Mouse (Mus musculus) kidney, postnatal 14 days (tissue): Measurements from ENCODE around the gene Oxt.

Experiments used
- DNase-seq: peaks from one replicate; pipeline ENCODE4 v3.0.0; 2022; ENCODE audit warnings: mixed read lengths

The Oxt gene

DNA sequence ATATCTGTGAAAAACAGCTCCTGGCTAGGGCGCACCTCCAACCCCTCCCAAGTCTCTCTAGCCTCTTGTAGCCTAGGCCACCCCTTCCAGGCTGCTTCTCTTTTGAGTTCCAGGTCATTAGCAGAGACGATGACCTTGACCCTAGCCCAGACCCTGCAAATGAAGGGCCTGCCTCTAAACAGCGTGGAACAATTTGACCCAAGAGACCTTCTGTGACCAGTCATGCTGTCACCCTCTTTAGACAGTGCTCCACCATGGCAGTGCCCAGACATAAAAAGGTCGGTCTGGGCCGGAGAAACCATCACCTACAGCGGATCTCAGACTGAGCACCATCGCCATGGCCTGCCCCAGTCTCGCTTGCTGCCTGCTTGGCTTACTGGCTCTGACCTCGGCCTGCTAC lies at the start of gene Oxt:
TSS of gene Oxt (plus strand) at position 301 of the 400 bp plus-strand sequence.
- DNase-seq: no peak

GRCm38 (mm10) chr2:130528457-130528856 lies 47.5 kb upstream of the Oxt start:
- DNase-seq: no peak

- DNase-seq: no peak
Observed at GRCm38 (mm10) chr2:130529290-130529689, 46.7 kb upstream of the Oxt start.

DNA sequence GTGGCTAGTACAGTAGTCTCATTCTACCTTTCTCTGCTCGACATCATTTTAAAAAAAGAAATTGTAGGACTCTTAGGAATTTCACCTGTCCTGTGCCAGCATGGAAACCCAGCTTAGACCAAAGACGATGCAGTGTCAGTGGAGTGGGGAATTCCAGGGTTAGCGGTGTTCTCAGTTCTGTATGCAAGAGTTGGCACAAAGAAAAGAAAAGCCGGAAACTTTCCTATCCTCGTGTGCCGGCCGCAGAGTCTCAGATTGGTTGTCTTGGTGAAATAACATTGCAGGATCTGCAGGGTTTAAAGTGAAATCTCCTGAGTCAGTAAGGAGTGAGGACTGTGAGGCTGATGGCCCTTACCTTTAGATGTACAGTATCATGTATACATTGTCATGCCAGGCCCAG lies 46.0 kb upstream of the Oxt start:
- no peak for DNase-seq

DNA sequence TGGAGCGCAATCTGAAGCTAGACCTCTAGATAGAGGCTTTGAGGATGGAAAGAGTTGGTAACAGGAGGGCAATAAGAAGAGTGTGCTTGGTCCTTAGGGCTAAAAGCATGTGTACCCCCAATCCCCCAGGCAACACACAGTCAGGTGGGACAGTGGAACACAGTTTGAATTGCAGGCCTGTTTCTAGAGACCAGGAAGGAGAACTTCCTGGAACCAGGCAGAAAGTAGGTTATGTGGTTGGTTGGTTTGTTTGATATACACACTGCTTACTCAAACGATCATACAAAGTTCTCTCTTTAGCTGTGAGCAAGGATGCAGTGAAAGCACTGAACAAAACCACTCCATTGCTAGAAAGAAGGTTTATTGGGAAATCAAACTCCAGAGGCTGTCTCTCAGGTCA lies 43.8 kb upstream of the Oxt start:
- DNase-seq: no peak

- DNase-seq: no peak
Observed at GRCm38 (mm10) chr2:130535017-130535416, 41.0 kb upstream of the Oxt start.

GRCm38 (mm10) chr2:130536890-130537289 lies 39.1 kb upstream of the Oxt start:
- no peak for DNase-seq

GRCm38 (mm10) chr2:130538876-130539546 lies 37.0 kb upstream of the Oxt start:
- no peak for DNase-seq

- no peak for DNase-seq
Observed at GRCm38 (mm10) chr2:130540266-130540665, 35.7 kb upstream of the Oxt start.

DNA sequence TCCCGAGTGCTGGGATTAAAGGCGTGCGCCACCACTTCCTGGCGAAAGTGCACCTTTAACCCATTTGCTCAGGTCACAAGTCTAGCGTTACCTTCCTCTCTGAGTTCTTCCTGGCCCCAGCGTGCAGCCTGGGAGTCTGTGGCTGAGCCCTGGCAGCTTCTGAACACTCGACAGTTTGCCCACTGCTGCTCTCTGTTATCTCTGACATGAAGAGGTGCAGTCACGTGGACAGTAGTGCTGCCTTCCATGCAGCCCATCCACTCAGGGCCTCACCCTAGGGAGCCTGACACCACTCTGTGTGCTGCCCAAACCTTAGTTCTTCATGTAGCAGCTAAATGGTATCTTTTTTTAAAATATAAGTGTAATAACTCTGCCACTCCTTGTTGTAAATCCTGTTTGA lies 29.0 kb upstream of the Oxt start:
- no peak for DNase-seq

DNA sequence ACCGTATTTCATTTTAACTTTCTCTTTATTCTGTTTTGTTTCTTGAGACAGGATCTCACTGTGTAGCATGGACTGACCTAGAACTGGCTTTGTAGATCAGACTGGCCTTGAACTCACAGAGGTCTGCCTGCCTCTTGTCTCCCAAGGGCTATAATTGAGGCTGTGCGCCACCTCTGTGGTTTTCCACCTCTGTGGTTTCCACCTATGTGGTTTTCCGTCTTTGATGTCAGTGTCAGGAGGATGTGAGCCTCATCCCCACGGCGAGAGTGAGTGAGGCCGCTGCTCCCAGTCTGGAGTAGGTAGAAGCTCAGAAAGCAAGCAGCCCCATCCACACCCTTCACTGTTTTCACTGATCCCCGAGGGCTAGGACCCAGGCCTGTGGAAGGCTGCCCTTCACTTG lies 21.1 kb upstream of the Oxt start:
- DNase-seq: no peak

- DNase-seq: no peak
Observed at GRCm38 (mm10) chr2:130556292-130556691, 19.7 kb upstream of the Oxt start.

DNA sequence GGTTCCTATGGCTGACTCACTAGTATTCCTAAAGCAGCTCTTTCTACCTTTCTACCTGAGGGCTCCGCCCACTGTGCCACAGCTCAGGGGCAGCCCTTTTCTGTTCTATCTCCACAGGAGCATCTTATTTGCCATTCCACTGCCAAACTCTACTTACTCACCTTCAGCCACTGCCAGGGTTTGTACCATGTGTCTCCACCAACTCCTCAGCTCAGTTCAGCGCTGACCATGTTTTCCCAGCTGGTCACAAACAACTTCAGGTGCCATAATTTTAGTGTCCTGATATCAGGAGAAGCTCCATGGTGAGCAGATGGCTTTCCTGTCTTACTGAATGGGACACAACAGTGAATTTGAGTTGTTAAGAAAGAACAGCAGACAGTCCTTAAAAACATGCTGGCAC lies 18.5 kb upstream of the Oxt start:
- DNase-seq: no peak

GRCm38 (mm10) chr2:130558015-130558414 lies 18.0 kb upstream of the Oxt start:
- no peak for DNase-seq

DNA sequence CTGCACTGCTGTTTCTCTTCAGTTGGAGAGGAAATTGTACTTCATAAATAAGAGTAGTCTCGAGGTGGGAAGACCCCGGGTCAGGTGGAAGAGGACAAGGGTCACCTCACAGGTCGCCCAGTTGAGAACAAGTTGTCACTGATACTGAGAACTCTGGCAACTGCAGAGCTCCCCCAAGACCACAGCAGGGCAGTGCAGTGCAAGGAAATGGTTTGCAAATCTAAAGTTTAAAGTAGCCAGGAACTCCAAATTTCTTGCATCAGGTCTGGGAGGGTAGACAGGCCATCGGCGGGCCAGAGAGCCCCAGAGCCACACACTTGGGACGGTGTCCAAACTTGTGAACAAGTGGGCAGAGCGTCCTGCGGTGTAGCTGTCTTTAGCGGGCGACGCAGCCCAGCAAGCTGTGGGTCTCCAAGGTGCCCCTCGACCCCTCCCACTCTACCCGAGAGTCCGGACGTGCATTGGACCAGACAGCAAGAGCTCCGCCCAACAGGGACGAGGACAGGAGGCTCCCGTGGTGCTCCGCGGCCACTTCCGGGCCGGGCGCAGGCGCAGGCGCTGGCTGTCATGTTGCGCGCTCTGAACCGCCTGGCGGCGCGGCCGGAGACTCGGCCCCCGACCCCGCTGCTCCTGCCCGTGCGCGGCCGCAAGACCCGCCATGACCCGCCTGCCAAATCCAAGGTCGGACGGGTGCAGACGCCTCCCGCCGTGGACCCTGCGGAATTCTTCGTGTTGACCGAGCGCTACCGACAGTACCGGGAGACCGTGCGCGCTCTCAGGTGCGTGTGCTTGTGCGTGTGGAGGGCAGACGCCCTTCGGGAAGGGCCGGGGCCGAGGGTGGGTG lies 12.5 kb upstream of the Oxt start, which contains the start of gene Mrps26:
TSS of gene Mrps26 (plus strand) at position 531 of the 844 bp plus-strand sequence.
- DNase-seq: peak; percentile 96

DNA sequence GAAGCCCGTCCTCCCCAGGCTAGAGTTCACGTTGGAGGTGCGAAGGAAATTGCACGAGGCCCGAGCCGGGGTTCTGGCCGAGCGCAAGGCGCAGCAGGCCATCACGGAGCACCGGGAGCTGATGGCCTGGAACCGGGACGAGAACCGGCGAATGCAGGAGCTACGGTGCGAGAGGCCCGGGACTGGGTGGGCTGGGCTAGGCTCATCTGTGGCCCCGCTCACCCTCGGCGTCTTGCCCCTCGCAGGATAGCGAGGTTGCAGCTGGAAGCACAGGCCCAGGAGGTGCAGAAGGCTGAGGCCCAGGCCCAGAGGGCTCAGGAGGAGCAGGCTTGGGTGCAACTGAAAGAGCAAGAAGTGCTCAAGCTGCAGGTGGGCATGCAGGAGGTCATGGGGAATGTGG lies 11.9 kb upstream of the Oxt start:
- no peak for DNase-seq

GRCm38 (mm10) chr2:130564983-130565382 lies 11.0 kb upstream of the Oxt start:
- DNase-seq: no peak

DNA sequence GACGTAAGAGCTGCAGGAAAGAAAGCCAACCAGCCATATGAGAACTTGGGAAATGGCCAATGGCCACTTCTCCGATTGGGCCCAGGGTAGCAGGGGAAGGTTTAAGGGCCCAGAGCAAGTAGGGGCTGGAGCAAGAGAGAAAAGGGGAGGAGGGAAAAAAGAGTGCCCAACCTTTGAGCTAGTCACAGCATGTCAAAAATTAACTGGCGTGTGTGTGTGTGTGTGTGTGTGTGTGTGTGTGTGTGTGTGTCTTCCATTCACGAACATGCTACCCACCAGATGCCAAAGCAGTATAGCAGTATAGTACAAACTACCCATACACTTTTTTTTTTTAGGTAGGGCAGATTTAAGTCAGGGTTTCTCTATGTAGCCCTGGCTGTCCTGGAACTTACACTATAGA lies 7.1 kb upstream of the Oxt start:
- DNase-seq: peak; percentile 58

DNA sequence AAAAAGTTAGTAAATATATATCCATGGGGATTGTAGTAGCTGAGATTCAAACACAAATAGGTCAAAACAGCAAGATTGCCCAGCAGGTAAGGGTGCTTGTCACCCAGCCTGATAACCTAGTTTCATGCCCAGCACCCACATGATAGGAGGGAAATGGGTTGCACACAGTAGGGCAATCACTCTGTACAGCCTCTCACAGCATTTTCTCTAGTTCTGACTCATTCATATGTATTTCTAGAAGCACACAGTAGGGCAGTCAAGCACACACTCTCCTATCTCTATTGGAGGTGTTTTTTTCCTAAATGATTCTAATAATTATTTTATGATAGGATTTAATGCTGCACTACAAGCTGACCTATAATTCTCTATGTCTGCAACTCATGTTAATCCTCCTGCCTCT lies 6.0 kb upstream of the Oxt start:
- DNase-seq: no peak

DNA sequence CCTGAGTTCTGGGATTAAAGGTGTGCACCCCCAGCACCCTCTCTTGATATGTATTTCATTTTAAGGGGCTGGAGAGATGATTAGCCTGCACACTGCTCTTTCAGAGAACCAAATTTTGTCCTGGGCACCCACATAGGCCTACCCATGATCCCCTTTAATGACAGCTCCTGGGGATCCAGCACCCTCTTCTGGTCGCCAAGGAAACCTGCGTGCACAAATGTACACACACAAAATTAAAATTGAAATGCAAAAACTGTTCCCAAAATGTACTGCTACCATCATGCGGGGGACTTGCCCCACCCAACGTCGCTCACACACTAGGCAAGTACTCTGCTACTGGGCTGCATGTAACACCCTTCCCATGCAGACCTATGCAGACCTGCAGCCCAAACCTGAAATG lies 1.0 kb upstream of the Oxt start:
- DNase-seq: no peak

GRCm38 (mm10) chr2:130576564-130576963 lies 591 bp downstream of the Oxt start:
- DNase-seq: peak; percentile 37

GRCm38 (mm10) chr2:130577021-130577420 lies 1.0 kb downstream of the Oxt start:
- DNase-seq: no peak

DNA sequence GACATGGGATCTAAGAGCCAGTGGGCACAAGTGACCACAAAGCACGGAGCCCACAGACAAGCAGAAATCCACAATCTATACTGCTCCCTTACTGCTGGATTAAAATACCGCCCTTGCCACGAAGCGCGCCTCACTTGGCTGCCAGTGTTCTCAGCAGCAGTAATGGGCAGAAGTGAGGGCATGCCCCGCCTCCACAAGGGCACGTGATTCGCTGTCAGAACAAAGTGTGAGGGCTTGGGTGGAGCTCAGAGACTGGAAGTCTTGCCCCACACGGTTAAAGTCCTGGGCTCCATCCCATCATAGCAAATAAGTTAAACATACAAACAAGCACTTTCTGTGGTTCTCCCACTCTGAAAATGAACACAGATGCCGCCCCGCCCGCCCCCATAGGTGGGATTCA lies 1.7 kb downstream of the Oxt start:
- DNase-seq: peak; percentile 82

GRCm38 (mm10) chr2:130578148-130578547 lies 2.2 kb downstream of the Oxt start:
- DNase-seq: peak; percentile 60
